Mouse (Mus musculus): Measurements from ENCODE around the gene Large1. TPM values are rescaled to one million over a fixed set of nuclear protein-coding genes. Genes with fewer than 3 reads are reported as not detected.

The Large1 gene
- polyA plus RNA-seq, 1 experiment from 2014 or later, result 1.1 TPM

- 78% methylated on average over 2 of the region's 2 CpGs for WGBS (ENCODE audit: insufficient replicate concordance)
- Histone ChIP-seq H3K4me2 (ENCODE audit: low read depth, low read length) (no peak overlapping the region), H3K4me3 (ENCODE audit: low read depth, low read length) (no peak overlapping the region), H3K9ac (replicated peaks) (no peak overlapping the region), H3K27me3 (ENCODE audit: insufficient read depth, low read length) (no peaks in the 10 kb centered on the region), H3K9me3 (ENCODE audit: low read length) (no peaks in the 10 kb centered on the region), H3K27ac (ENCODE audit: low read depth) (no peak overlapping the region), H3K4me1 (ENCODE audit: insufficient read depth) (no peaks in the 10 kb centered on the region), H3K36me3 (replicated peaks; ENCODE audit: insufficient read depth, low read length) (no peaks in the 10 kb centered on the region)
- DNase-seq, result no peak
- no peak for ATAC-seq
- TF ChIP-seq CTCF (IDR thresholded peaks at IDR 0.05; ENCODE audit: low read depth), result no peak
- TF ChIP-seq EP300 (IDR thresholded peaks at IDR 0.05; ENCODE audit: low read depth), result no peak
Measured at GRCm38 (mm10) chr8:72919182-72919902, 434.0 kb downstream of the Large1 start.

GRCm38 (mm10) chr8:72905491-72905890 is 447.8 kb downstream of the Large1 start:
- TF ChIP-seq EP300 (IDR thresholded peaks at IDR 0.05; ENCODE audit: low read depth) (no peak), CTCF (IDR thresholded peaks at IDR 0.05; ENCODE audit: low read depth) (no peak)
- 74% methylated on average over 4 of the region's 4 CpGs for WGBS (ENCODE audit: insufficient replicate concordance)
- H3K4me3 ChIP-seq (ENCODE audit: low read depth, low read length), result no peak overlapping the region
- no peak for ATAC-seq
- H3K4me1 ChIP-seq (ENCODE audit: insufficient read depth), result no peaks in the 10 kb centered on the region
- no peak for DNase-seq
- H3K27me3 ChIP-seq (ENCODE audit: insufficient read depth, low read length), result no peaks in the 10 kb centered on the region
- no peak overlapping the region for H3K9ac ChIP-seq (replicated peaks)
- no peak overlapping the region for H3K4me2 ChIP-seq (ENCODE audit: low read depth, low read length)
- no peaks in the 10 kb centered on the region for H3K9me3 ChIP-seq (ENCODE audit: low read length)
- H3K36me3 ChIP-seq (replicated peaks; ENCODE audit: insufficient read depth, low read length), result no peaks in the 10 kb centered on the region
- H3K27ac ChIP-seq (ENCODE audit: low read depth), result no peak overlapping the region

DNA sequence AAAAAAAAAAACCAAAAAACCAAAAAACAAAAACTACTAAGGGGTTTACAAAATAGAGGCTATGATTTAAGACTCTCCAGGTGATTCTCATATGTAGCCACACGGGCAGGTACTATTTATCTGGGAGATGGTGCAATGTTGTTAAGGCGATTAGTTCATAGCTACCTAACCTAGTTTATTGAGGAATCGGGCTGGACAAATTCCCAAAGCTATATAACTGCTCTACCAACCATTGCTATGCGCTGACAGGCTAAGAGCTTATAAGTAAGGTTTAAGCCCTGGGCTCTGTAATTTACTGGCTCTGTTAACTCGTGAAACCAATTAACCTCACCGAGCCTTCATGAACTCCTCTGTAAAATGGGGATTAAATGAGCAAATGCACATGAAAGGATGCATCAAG is 451.7 kb downstream of the Large1 start:
- Histone ChIP-seq H3K9me3 (ENCODE audit: low read length) (no peaks in the 10 kb centered on the region), H3K27ac (ENCODE audit: low read depth) (no peak overlapping the region), H3K4me2 (ENCODE audit: low read depth, low read length) (no peak overlapping the region), H3K27me3 (ENCODE audit: insufficient read depth, low read length) (no peaks in the 10 kb centered on the region), H3K36me3 (replicated peaks; ENCODE audit: insufficient read depth, low read length) (no peaks in the 10 kb centered on the region), H3K9ac (replicated peaks) (no peak overlapping the region), H3K4me3 (ENCODE audit: low read depth, low read length) (no peak overlapping the region), H3K4me1 (ENCODE audit: insufficient read depth) (no peaks in the 10 kb centered on the region)
- DNase-seq (no peak), ATAC-seq (no peak)
- TF ChIP-seq EP300 (IDR thresholded peaks at IDR 0.05; ENCODE audit: low read depth) (no peak), CTCF (IDR thresholded peaks at IDR 0.05; ENCODE audit: low read depth) (no peak)
- 82% methylated on average over 6 of the region's 6 CpGs for WGBS (ENCODE audit: insufficient replicate concordance)

GRCm38 (mm10) chr8:72899321-72899720 is 454.0 kb downstream of the Large1 start:
- Histone ChIP-seq H3K4me3 (ENCODE audit: low read depth, low read length) (no peak overlapping the region), H3K27me3 (ENCODE audit: insufficient read depth, low read length) (no peaks in the 10 kb centered on the region), H3K9ac (replicated peaks) (no peak overlapping the region), H3K9me3 (ENCODE audit: low read length) (no peaks in the 10 kb centered on the region), H3K36me3 (replicated peaks; ENCODE audit: insufficient read depth, low read length) (no peaks in the 10 kb centered on the region), H3K4me1 (ENCODE audit: insufficient read depth) (no peaks in the 10 kb centered on the region), H3K27ac (ENCODE audit: low read depth) (no peak overlapping the region), H3K4me2 (ENCODE audit: low read depth, low read length) (no peak overlapping the region)
- ATAC-seq (no peak), DNase-seq (no peak)
- TF ChIP-seq CTCF (IDR thresholded peaks at IDR 0.05; ENCODE audit: low read depth) (no peak), EP300 (IDR thresholded peaks at IDR 0.05; ENCODE audit: low read depth) (no peak)
- WGBS (ENCODE audit: insufficient replicate concordance), result 65% methylated on average over 3 of the region's 3 CpGs

DNA sequence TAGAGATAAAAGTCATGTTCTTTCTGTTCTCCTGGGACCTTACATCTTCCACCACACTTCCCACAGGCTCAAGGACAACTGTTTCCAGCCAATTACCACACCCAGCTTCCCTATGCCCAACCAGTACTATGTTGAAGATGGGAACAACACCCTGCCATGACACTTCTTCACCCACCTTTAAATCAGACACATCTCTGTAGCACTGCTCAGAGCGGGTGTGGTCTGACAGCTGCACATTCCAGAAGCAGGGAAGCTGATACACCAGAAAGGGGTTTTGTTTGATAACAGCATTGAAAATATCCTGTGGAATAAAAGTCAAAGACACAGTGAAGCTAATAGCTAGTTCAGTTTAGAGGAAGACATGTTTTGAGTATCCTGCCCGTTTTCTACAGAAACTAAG is 470.3 kb downstream of the Large1 start:
- no peak overlapping the region for H3K9ac ChIP-seq (replicated peaks)
- no peaks in the 10 kb centered on the region for H3K27me3 ChIP-seq (ENCODE audit: insufficient read depth, low read length)
- no peaks in the 10 kb centered on the region for H3K36me3 ChIP-seq (replicated peaks; ENCODE audit: insufficient read depth, low read length)
- no peak overlapping the region for H3K4me2 ChIP-seq (ENCODE audit: low read depth, low read length)
- TF ChIP-seq CTCF (IDR thresholded peaks at IDR 0.05; ENCODE audit: low read depth) (no peak), EP300 (IDR thresholded peaks at IDR 0.05; ENCODE audit: low read depth) (no peak)
- WGBS (ENCODE audit: insufficient replicate concordance), result 82% methylated on average over 2 of the region's 2 CpGs
- DNase-seq, result no peak
- no peaks in the 10 kb centered on the region for H3K4me1 ChIP-seq (ENCODE audit: insufficient read depth)
- ATAC-seq, result no peak
- no peaks in the 10 kb centered on the region for H3K9me3 ChIP-seq (ENCODE audit: low read length)
- no peak overlapping the region for H3K27ac ChIP-seq (ENCODE audit: low read depth)
- no peak overlapping the region for H3K4me3 ChIP-seq (ENCODE audit: low read depth, low read length)

DNA sequence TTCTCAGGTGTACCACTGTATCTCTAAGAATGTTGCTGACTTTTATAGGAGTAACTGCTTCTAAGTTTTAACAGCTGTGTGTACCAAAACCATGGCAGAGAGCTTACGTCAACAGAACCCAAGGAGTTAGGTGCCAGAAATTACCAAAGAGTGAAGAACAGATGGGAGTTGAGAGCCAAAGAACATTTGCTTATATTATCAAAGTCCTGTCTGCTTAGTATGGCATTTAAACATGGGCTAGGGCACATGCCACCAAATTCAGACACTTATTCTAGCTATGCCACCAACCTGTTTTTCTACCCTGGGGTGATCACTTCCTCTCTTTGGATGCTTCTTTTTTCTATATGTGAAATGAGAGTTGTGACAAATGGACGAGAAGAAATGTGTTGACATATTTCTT is 479.9 kb downstream of the Large1 start:
- no peak for TF ChIP-seq CTCF (IDR thresholded peaks at IDR 0.05; ENCODE audit: low read depth)
- no peak for TF ChIP-seq EP300 (IDR thresholded peaks at IDR 0.05; ENCODE audit: low read depth)
- WGBS (ENCODE audit: insufficient replicate concordance), result 82% methylated on average over 2 of the region's 2 CpGs
- no peak for DNase-seq
- H3K27ac ChIP-seq (ENCODE audit: low read depth), result no peak overlapping the region
- H3K4me1 ChIP-seq (ENCODE audit: insufficient read depth), result no peaks in the 10 kb centered on the region
- no peak overlapping the region for H3K9ac ChIP-seq (replicated peaks)
- H3K4me3 ChIP-seq (ENCODE audit: low read depth, low read length), result no peak overlapping the region
- H3K4me2 ChIP-seq (ENCODE audit: low read depth, low read length), result no peak overlapping the region
- no peak for ATAC-seq
- no peaks in the 10 kb centered on the region for H3K9me3 ChIP-seq (ENCODE audit: low read length)
- H3K27me3 ChIP-seq (ENCODE audit: insufficient read depth, low read length), result no peaks in the 10 kb centered on the region
- H3K36me3 ChIP-seq (replicated peaks; ENCODE audit: insufficient read depth, low read length), result no peaks in the 10 kb centered on the region
